Mouse (Mus musculus): ENCODE results near the gene Trabd. TPM values are rescaled to one million over a fixed set of nuclear protein-coding genes. Genes with fewer than 3 reads are reported as not detected.

Gene Trabd
- 86.4 and 115 TPM in 2 replicates for polyA plus RNA-seq (2012; ENCODE audit: insufficient read depth, low replicate concordance)

GRCm38 (mm10) chr15:89074613-89075477, at the start of gene Trabd:
Trabd (plus strand) TSS chr15:89075124.
- Histone ChIP-seq H3K4me3 (replicated peaks) (peak within 1 kb of the TSS; percentile 97), H3K27me3 (replicated peaks) (peaks cover 38% of the 10 kb centered on the region), H3K4me1 (peaks cover 57% of the 10 kb centered on the region), H3K9me3 (no peaks in the 10 kb centered on the region), H3K36me3 (replicated peaks; ENCODE audit: low read length) (peaks cover 9% of the 10 kb centered on the region)
- TF ChIP-seq FLI1 (IDR thresholded peaks at IDR 0.05; ENCODE audit: low read length) (no peak), GATA1 (IDR thresholded peaks at IDR 0.05; ENCODE audit: borderline replicate concordance, low read length) (no peak)

- H3K4me3 ChIP-seq (replicated peaks): no peak overlapping the region
- no peaks in the 10 kb centered on the region for H3K36me3 ChIP-seq (replicated peaks; ENCODE audit: low read length)
- H3K4me1 ChIP-seq: no peaks in the 10 kb centered on the region
- TF ChIP-seq FLI1 (IDR thresholded peaks at IDR 0.05; ENCODE audit: low read length): no peak
- TF ChIP-seq GATA1 (IDR thresholded peaks at IDR 0.05; ENCODE audit: borderline replicate concordance, low read length): no peak
- H3K27me3 ChIP-seq (replicated peaks): peaks cover 21% of the 10 kb centered on the region
- peaks cover 20% of the 10 kb centered on the region for H3K9me3 ChIP-seq
Measured at GRCm38 (mm10) chr15:89044381-89044780, 30.5 kb upstream of the Trabd start.

- H3K9me3 ChIP-seq: peaks cover 20% of the 10 kb centered on the region
- peaks cover 30% of the 10 kb centered on the region for H3K27me3 ChIP-seq (replicated peaks)
- TF ChIP-seq GATA1 (IDR thresholded peaks at IDR 0.05; ENCODE audit: borderline replicate concordance, low read length) (no peak), FLI1 (IDR thresholded peaks at IDR 0.05; ENCODE audit: low read length) (no peak)
- no peak overlapping the region for H3K4me3 ChIP-seq (replicated peaks)
- H3K36me3 ChIP-seq (replicated peaks; ENCODE audit: low read length): no peaks in the 10 kb centered on the region
- H3K4me1 ChIP-seq: no peaks in the 10 kb centered on the region
Measured at GRCm38 (mm10) chr15:89046356-89046755, 28.6 kb upstream of the Trabd start.

- peaks cover 84% of the 10 kb centered on the region for H3K27me3 ChIP-seq (replicated peaks)
- no peaks in the 10 kb centered on the region for H3K9me3 ChIP-seq
- H3K4me3 ChIP-seq (replicated peaks): no peak overlapping the region
- TF ChIP-seq GATA1 (IDR thresholded peaks at IDR 0.05; ENCODE audit: borderline replicate concordance, low read length) (no peak), FLI1 (IDR thresholded peaks at IDR 0.05; ENCODE audit: low read length) (no peak)
- peaks cover 10% of the 10 kb centered on the region for H3K4me1 ChIP-seq
- H3K36me3 ChIP-seq (replicated peaks; ENCODE audit: low read length): no peaks in the 10 kb centered on the region
Measured at GRCm38 (mm10) chr15:89054666-89055065, 20.3 kb upstream of the Trabd start.

GRCm38 (mm10) chr15:89058736-89059135, 16.2 kb upstream of the Trabd start:
- H3K36me3 ChIP-seq (replicated peaks; ENCODE audit: low read length): no peaks in the 10 kb centered on the region
- peaks cover 97% of the 10 kb centered on the region for H3K27me3 ChIP-seq (replicated peaks)
- peaks cover 17% of the 10 kb centered on the region for H3K4me1 ChIP-seq
- no peaks in the 10 kb centered on the region for H3K9me3 ChIP-seq
- TF ChIP-seq GATA1 (IDR thresholded peaks at IDR 0.05; ENCODE audit: borderline replicate concordance, low read length): no peak
- TF ChIP-seq FLI1 (IDR thresholded peaks at IDR 0.05; ENCODE audit: low read length): no peak
- no peak overlapping the region for H3K4me3 ChIP-seq (replicated peaks)

- TF ChIP-seq GATA1 (IDR thresholded peaks at IDR 0.05; ENCODE audit: borderline replicate concordance, low read length): no peak
- no peak for TF ChIP-seq FLI1 (IDR thresholded peaks at IDR 0.05; ENCODE audit: low read length)
- H3K4me1 ChIP-seq: peaks cover 17% of the 10 kb centered on the region
- no peaks in the 10 kb centered on the region for H3K9me3 ChIP-seq
- H3K27me3 ChIP-seq (replicated peaks): peaks cover 99% of the 10 kb centered on the region
- H3K4me3 ChIP-seq (replicated peaks): peak within 1 kb of the TSS; percentile 92
- H3K36me3 ChIP-seq (replicated peaks; ENCODE audit: low read length): no peaks in the 10 kb centered on the region
Measured at GRCm38 (mm10) chr15:89059161-89059931, 15.6 kb upstream of the Trabd start, which contains the start of gene Panx2. Panx2 (plus strand) TSS chr15:89059734.

GRCm38 (mm10) chr15:89060032-89060681, 14.8 kb upstream of the Trabd start:
- H3K4me3 ChIP-seq (replicated peaks): peak overlapping the region; percentile 92

GRCm38 (mm10) chr15:89060811-89061460, 14.0 kb upstream of the Trabd start:
- Histone ChIP-seq H3K36me3 (replicated peaks; ENCODE audit: low read length) (no peaks in the 10 kb centered on the region), H3K27me3 (replicated peaks) (peaks cover 98% of the 10 kb centered on the region), H3K4me3 (replicated peaks) (no peak overlapping the region), H3K4me1 (peaks cover 17% of the 10 kb centered on the region), H3K9me3 (no peaks in the 10 kb centered on the region)
- TF ChIP-seq FLI1 (IDR thresholded peaks at IDR 0.05; ENCODE audit: low read length): no peak
- TF ChIP-seq GATA1 (IDR thresholded peaks at IDR 0.05; ENCODE audit: borderline replicate concordance, low read length): no peak

More at GRCm38 (mm10) chr15:89060032-89060681, 14.8 kb upstream of the Trabd start:
- no peak for TF ChIP-seq GATA1 (IDR thresholded peaks at IDR 0.05; ENCODE audit: borderline replicate concordance, low read length)
- TF ChIP-seq FLI1 (IDR thresholded peaks at IDR 0.05; ENCODE audit: low read length): no peak
- peaks cover 99% of the 10 kb centered on the region for H3K27me3 ChIP-seq (replicated peaks)
- H3K9me3 ChIP-seq: no peaks in the 10 kb centered on the region
- H3K4me1 ChIP-seq: peaks cover 17% of the 10 kb centered on the region
- H3K36me3 ChIP-seq (replicated peaks; ENCODE audit: low read length): no peaks in the 10 kb centered on the region
